ENCODE assay signal across 8 mouse cellular contexts in the genomic region with DNA sequence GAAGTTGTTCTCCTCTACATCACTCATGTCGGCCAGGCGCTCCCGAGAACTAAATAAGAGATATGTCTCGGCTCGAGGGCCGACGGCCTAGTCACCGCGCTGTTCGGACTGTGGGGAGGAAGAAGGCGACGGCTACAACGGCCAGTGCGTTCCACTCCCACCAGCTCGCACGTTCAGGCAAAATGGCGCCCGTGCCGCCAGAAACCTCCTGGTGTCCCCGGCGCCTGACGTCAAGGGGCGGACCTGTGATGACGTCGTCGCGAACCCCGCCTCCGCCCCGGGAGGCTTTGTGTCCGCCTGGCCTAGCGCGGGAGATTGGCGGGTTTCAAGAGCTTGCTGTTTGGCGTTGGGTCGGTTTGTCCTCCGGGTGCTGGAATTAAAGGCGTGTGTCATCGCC. TPM values are rescaled to one million over a fixed set of nuclear protein-coding genes. Genes with fewer than 3 reads are reported as not detected.
DNase-seq lines count a peak whose midpoint lies in the region; ATAC-seq and TF ChIP-seq lines count a peak whose summit lies in the region.

Tra2a (minus strand) TSS at position 187 of the 397 bp plus-strand sequence.

- TF ChIP-seq POLR2A in ES-Bruce4 (IDR thresholded peaks at IDR 0.05; ENCODE audit: insufficient read depth, low read length), result peak; percentile 96

- no peaks in the 10 kb centered on the region for H3K27me3 ChIP-seq in ES-Bruce4 (ENCODE audit: control insufficient read depth, insufficient read depth, low read length, poor library complexity, severe bottlenecking)
- H3K27me3 ChIP-seq in forebrain, embryonic 14.5 days (replicated peaks; ENCODE audit: control insufficient read depth, insufficient read depth, low read length), result no peaks in the 10 kb centered on the region
- no peaks in the 10 kb centered on the region for H3K27me3 ChIP-seq in neural tube, embryonic 15.5 days (replicated peaks)

- 0 out of 2 replicates have a peak, but pooled peaks have one; percentile 22 for TF ChIP-seq EP300 in ES-Bruce4 (IDR thresholded peaks at IDR 0.05; ENCODE audit: insufficient read depth, low read depth, low read length)

- peak; percentile 98 for DNase-seq in forebrain, embryonic 14.5 days (ENCODE audit: low spot score)
- DNase-seq in heart, postnatal 14 days, result peak; percentile 98
- peak; percentile 96 for DNase-seq in layer of hippocampus, adult 11-12 months (ENCODE audit: low spot score)
- DNase-seq in lung, adult 18-20 months, result peak; percentile 96 to 98
- DNase-seq in testis, postnatal 14 days (ENCODE audit: low spot score), result peak; percentile 97

- H3K27ac ChIP-seq in ES-Bruce4 (ENCODE audit: insufficient read depth, low read length), result peak within 1 kb of the TSS; percentile 78
- peak within 1 kb of the TSS; percentile 96 for H3K27ac ChIP-seq in forebrain, embryonic 14.5 days (ENCODE audit: low read depth, low read length)
- peak within 1 kb of the TSS; percentile 98 for H3K27ac ChIP-seq in neural tube, embryonic 15.5 days (replicated peaks)

- 0% methylated on average over 39 of the region's 39 CpGs for WGBS in forebrain, embryonic 14.5 days
- WGBS in neural tube, embryonic 15.5 days, result 0% methylated on average over 39 of the region's 39 CpGs

- peak within 1 kb of the TSS; percentile 74 for H3K4me2 ChIP-seq in forebrain, embryonic 14.5 days (ENCODE audit: low read length)
- peak within 1 kb of the TSS; percentile 70 for H3K4me2 ChIP-seq in neural tube, embryonic 15.5 days

- intact Hi-C loops in heart, postnatal 14 days (cut with DNase I), result loop anchor here (5.0 kb wide), 1 partner anchor 37 kb away; no protein-coding TSS in a partner anchor

- H3K9ac ChIP-seq in ES-Bruce4 (ENCODE audit: low read depth, poor library complexity, severe bottlenecking), result peak within 1 kb of the TSS; percentile 98
- H3K9ac ChIP-seq in forebrain, embryonic 14.5 days (ENCODE audit: low read length), result peak within 1 kb of the TSS; percentile 100
- H3K9ac ChIP-seq in neural tube, embryonic 15.5 days (replicated peaks), result peak within 1 kb of the TSS; percentile 99

- peak within 1 kb of the TSS; percentile 95 for H3K4me3 ChIP-seq in ES-Bruce4 (ENCODE audit: low read depth, low read length)
- H3K4me3 ChIP-seq in forebrain, embryonic 14.5 days (ENCODE audit: low read depth, low read length), result peak within 1 kb of the TSS; percentile 100
- H3K4me3 ChIP-seq in neural tube, embryonic 15.5 days (replicated peaks), result peak within 1 kb of the TSS; percentile 100

- ATAC-seq in cerebellum, adult (ENCODE audit: insufficient number of reproducible peaks, low FRiP score, low TSS enrichment), result peak; percentile 97
- peak; percentile 97 for ATAC-seq in forebrain, embryonic 14.5 days
- peak; percentile 97 for ATAC-seq in neural tube, embryonic 15.5 days (ENCODE audit: low FRiP score)

- H3K36me3 ChIP-seq in ES-Bruce4 (ENCODE audit: control insufficient read depth, insufficient read depth, low read length, poor library complexity, severe bottlenecking), result peaks cover 5% of the 10 kb centered on the region
- no peaks in the 10 kb centered on the region for H3K36me3 ChIP-seq in forebrain, embryonic 14.5 days (ENCODE audit: control insufficient read depth, insufficient read depth, low read length)
- no peaks in the 10 kb centered on the region for H3K36me3 ChIP-seq in neural tube, embryonic 15.5 days

- no peaks in the 10 kb centered on the region for H3K4me1 ChIP-seq in ES-Bruce4 (ENCODE audit: control insufficient read depth, insufficient read depth, low read length)
- peaks cover 17% of the 10 kb centered on the region for H3K4me1 ChIP-seq in forebrain, embryonic 14.5 days (ENCODE audit: control insufficient read depth, insufficient read depth, low read length)
- peaks cover 26% of the 10 kb centered on the region for H3K4me1 ChIP-seq in neural tube, embryonic 15.5 days

- no peaks in the 10 kb centered on the region for H3K9me3 ChIP-seq in ES-Bruce4 (replicated peaks; ENCODE audit: control insufficient read depth, insufficient read depth, low read length, poor library complexity, severe bottlenecking)
- no peaks in the 10 kb centered on the region for H3K9me3 ChIP-seq in forebrain, embryonic 14.5 days (replicated peaks; ENCODE audit: control insufficient read depth, low read length)
- no peaks in the 10 kb centered on the region for H3K9me3 ChIP-seq in neural tube, embryonic 15.5 days (replicated peaks)

- TF ChIP-seq CTCF in ES-Bruce4 (IDR thresholded peaks at IDR 0.05; ENCODE audit: low read depth, low read length), result no peak

RNA-seq across cellular contexts. Expression of gene Tra2a, which starts in this region (rescaled TPM):
- polyA plus RNA-seq in ES-Bruce4 (2011; ENCODE audit: insufficient read depth, insufficient read length, low read depth, missing spikeins), result 312 and 328 TPM in 2 replicates
- 76.3 and 84.1 TPM in 2 replicates for polyA plus RNA-seq in forebrain, embryonic 14.5 days (2014; fragmentation: Nextera tagmentation; extraction: Ambion mirVana)
- total RNA-seq in heart, postnatal 14 days (2021), result 10 to 100 TPM; 30.9 to 42.3 TPM
- 102 and 109 TPM in 2 replicates for polyA plus RNA-seq in neural tube, embryonic 15.5 days (2015; fragmentation: Nextera tagmentation; extraction: Ambion mirVana)

Comparison
In these comparisons a context has a peak if more than half of its experiments do, and no peak if none do; other contexts are left out.
1. Peak in every context shown above with its lines: DNase-seq, ATAC-seq, H3K4me3 ChIP-seq and H3K27ac ChIP-seq.